Mouse (Mus musculus) midbrain, embryonic 16.5 days (tissue): Measurements from ENCODE around the gene Cbarp. TPM values are rescaled to one million over a fixed set of nuclear protein-coding genes. Genes with fewer than 3 reads are reported as not detected.

Experiments used
- ATAC-seq: fragments of 200-750 bp; cut with Nextera tagmentation; 2 replicates; pipeline ENCODE4 v1.8.0; 2017; ENCODE audit warnings: moderate TSS enrichment
- H3K27ac ChIP-seq: fragments of 300-500 bp; sonication (generic); 2 replicates; pipeline ENCODE4 v1.5.1; 2014; ENCODE audit warnings: mild to moderate bottlenecking, low read length, mixed read lengths
- H3K27me3 ChIP-seq: fragments of 300-500 bp; sonication (generic); 2 replicates; pipeline ENCODE4 v1.6.1; 2014; ENCODE audit warnings: low read depth, low read length, mixed read lengths; ENCODE audit not compliant: control insufficient read depth, insufficient read depth
- H3K36me3 ChIP-seq: fragments of 300-500 bp; sonication (generic); 2 replicates; pipeline ENCODE4 v1.6.1; 2014; ENCODE audit warnings: mild to moderate bottlenecking, low read length, moderate library complexity, mixed read lengths; ENCODE audit not compliant: control insufficient read depth, insufficient read depth
- H3K4me1 ChIP-seq: fragments of 300-500 bp; sonication (generic); 2 replicates; pipeline ENCODE4 v1.6.1; 2014; ENCODE audit warnings: mild to moderate bottlenecking, low read length, mixed read lengths; ENCODE audit not compliant: control insufficient read depth, insufficient read depth
- H3K4me2 ChIP-seq: fragments of 300-500 bp; sonication (generic); 2 replicates; pipeline ENCODE4 v1.6.1; 2014; ENCODE audit warnings: mild to moderate bottlenecking, low read length, mixed read lengths
- H3K4me3 ChIP-seq: fragments of 300-500 bp; sonication (generic); 2 replicates; pipeline ENCODE4 v1.5.1; 2014; ENCODE audit warnings: low read depth, mild to moderate bottlenecking, low read length, moderate library complexity, mixed read lengths
- H3K9ac ChIP-seq: fragments of 300-500 bp; sonication (generic); 2 replicates; pipeline ENCODE4 v1.6.1; 2014; ENCODE audit warnings: low read depth, low read length, mixed read lengths
- H3K9me3 ChIP-seq: fragments of 300-500 bp; sonication (generic); replicated peaks from 2 replicates; pipeline ENCODE4 v1.6.1; 2014; ENCODE audit warnings: mild to moderate bottlenecking, low read length, mixed read lengths; ENCODE audit not compliant: control insufficient read depth, poor library complexity, severe bottlenecking
- WGBS: fragments of 180-500 bp; shearing (Covaris S2); extraction: QIAGEN DNeasy Blood & Tissue Kit; methylation state at CpG from one replicate; pipeline ENCODE4 v1.1.7; 2014; 5-methylcytosine and 5-hydroxymethylcytosine counted together
- polyA plus RNA-seq: library from polyadenylated mRNA; unstranded; fragments of >200 nt; fragmentation: Nextera tagmentation; extraction: Ambion mirVana; gene quantifications from 2 replicates; pipeline ENCODE4 v1.2.1, GENCODE M21; 2015

The Cbarp gene
- polyA plus RNA-seq, 1 experiment from 2014 or later: 81.6 TPM

GRCm38 (mm10) chr10:80172527-80173292 lies 32.1 kb upstream of the Cbarp start, which contains the start of gene 1600002K03Rik:
TSS of gene 1600002K03Rik (plus strand) at chr10:80172944.
- Histone ChIP-seq H3K27ac (peak within 1 kb of the TSS; percentile 84), H3K4me1 (peaks cover 30% of the 10 kb centered on the region), H3K9me3 (no peaks in the 10 kb centered on the region), H3K4me2 (peak within 1 kb of the TSS; percentile 63), H3K27me3 (no peaks in the 10 kb centered on the region), H3K4me3 (peak within 1 kb of the TSS; percentile 46), H3K9ac (peak within 1 kb of the TSS; percentile 65), H3K36me3 (peaks cover 19% of the 10 kb centered on the region)
- 9% methylated on average over 35 of the region's 35 CpGs for WGBS
- ATAC-seq: peak; percentile 72

DNA sequence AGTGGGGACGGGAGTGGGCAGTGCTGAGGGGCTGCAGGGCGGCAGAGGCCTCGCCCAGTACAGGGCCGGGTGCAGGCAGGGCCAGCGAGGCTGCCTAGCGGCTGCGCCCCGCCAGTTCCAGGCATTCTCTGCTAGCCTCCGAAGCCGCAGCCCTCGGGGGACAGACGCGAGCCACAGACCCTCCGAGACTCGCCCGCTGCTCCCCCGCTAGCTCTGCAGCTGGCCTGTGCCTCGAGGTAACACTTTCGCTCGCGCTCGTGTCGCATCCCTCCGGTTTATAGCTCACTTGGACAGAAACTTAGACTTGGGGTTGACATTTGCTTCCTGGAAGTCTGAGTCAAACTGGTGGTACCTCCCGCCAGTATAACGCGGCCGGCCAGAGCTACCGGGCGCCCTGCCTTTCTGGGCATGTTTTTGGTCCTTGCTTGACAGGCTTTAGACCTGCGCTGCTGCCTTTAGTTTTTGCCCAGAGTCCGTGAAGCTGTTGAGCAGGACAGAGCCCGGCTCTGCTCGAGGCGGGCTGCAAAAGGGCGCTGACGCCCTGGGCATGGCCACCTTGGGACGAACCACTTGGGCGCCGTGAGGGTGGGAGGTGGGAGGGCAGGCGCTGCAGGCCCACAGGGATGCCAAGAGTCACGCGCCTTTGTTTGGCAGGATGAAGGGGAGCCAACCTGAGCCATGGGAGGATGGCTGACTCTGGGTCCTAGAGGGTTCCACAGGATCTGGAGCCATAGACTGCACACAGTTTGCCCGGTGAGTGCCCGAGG lies 31.3 kb upstream of the Cbarp start:
- Histone ChIP-seq H3K27me3 (no peaks in the 10 kb centered on the region), H3K4me3 (no peak overlapping the region), H3K27ac (peak overlapping the region; percentile 84), H3K9me3 (no peaks in the 10 kb centered on the region), H3K4me2 (peak overlapping the region; percentile 63), H3K4me1 (peaks cover 33% of the 10 kb centered on the region), H3K9ac (peak overlapping the region; percentile 65), H3K36me3 (peaks cover 19% of the 10 kb centered on the region)
- 83% methylated on average over 45 of the region's 45 CpGs for WGBS
- ATAC-seq: no peak

DNA sequence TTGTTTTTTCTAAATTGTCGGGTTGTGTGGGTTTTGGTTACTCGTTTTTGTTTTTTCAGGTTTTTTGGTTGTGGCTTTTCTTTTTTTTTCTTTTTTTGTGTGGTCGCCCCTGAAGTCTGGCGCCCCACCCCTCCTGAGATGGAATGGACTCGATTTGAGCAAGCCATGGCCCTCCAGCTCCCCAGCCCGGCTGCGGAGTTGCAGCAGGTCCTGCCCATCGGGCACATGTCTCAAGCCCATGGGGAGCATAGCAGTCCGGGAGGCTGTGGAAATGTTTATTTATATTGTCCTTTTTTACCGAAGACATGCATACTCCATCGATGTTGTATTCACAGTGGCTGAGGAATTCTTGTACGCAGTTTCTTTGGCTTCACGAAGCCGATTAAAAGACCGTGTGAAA lies 30.6 kb upstream of the Cbarp start:
- Histone ChIP-seq H3K4me1 (peaks cover 36% of the 10 kb centered on the region), H3K27ac (no peak overlapping the region), H3K9me3 (no peaks in the 10 kb centered on the region), H3K4me3 (no peak overlapping the region), H3K9ac (no peak overlapping the region), H3K4me2 (no peak overlapping the region), H3K27me3 (no peaks in the 10 kb centered on the region), H3K36me3 (peaks cover 19% of the 10 kb centered on the region)
- 88% methylated on average over 15 of the region's 15 CpGs for WGBS
- no peak for ATAC-seq

- Histone ChIP-seq H3K4me1 (peaks cover 40% of the 10 kb centered on the region), H3K36me3 (peaks cover 19% of the 10 kb centered on the region), H3K27ac (no peak overlapping the region), H3K9me3 (no peaks in the 10 kb centered on the region), H3K27me3 (no peaks in the 10 kb centered on the region), H3K4me3 (no peak overlapping the region), H3K9ac (no peak overlapping the region), H3K4me2 (no peak overlapping the region)
- WGBS: 95% methylated on average over 19 of the region's 19 CpGs
- no peak for ATAC-seq
These were observed 30.0 kb upstream of the Cbarp start for GRCm38 (mm10) chr10:80170601-80171021.

DNA sequence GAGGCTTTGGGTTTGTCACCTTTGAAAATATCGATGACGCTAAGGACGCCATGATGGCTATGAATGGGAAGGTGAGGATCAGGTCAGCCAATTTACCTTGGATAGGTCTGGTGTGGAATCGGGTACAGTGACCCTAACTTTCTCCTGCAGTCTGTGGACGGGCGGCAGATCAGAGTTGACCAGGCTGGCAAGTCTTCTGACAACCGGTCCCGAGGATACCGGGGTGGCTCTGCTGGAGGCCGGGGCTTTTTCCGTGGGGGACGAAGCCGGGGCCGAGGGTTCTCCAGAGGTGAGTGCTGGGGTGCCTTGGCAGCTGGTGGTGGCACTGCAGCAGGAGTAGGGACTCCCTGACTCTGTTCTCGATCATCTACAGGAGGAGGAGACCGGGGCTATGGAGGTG lies 29.4 kb upstream of the Cbarp start:
- ATAC-seq: no peak
- H3K27me3 ChIP-seq: no peaks in the 10 kb centered on the region
- WGBS: 96% methylated on average over 16 of the region's 16 CpGs
- H3K4me1 ChIP-seq: peaks cover 45% of the 10 kb centered on the region
- no peak overlapping the region for H3K4me3 ChIP-seq
- H3K4me2 ChIP-seq: no peak overlapping the region
- peaks cover 19% of the 10 kb centered on the region for H3K36me3 ChIP-seq
- no peaks in the 10 kb centered on the region for H3K9me3 ChIP-seq
- no peak overlapping the region for H3K9ac ChIP-seq
- no peak overlapping the region for H3K27ac ChIP-seq

- no peak overlapping the region for H3K4me2 ChIP-seq
- no peak overlapping the region for H3K27ac ChIP-seq
- no peak overlapping the region for H3K4me3 ChIP-seq
- H3K9ac ChIP-seq: no peak overlapping the region
- peaks cover 46% of the 10 kb centered on the region for H3K4me1 ChIP-seq
- WGBS: 87% methylated on average over 7 of the region's 7 CpGs
- H3K9me3 ChIP-seq: no peaks in the 10 kb centered on the region
- ATAC-seq: no peak
- H3K36me3 ChIP-seq: peaks cover 19% of the 10 kb centered on the region
- H3K27me3 ChIP-seq: no peaks in the 10 kb centered on the region
These were observed 29.0 kb upstream of the Cbarp start for GRCm38 (mm10) chr10:80169651-80170050.

DNA sequence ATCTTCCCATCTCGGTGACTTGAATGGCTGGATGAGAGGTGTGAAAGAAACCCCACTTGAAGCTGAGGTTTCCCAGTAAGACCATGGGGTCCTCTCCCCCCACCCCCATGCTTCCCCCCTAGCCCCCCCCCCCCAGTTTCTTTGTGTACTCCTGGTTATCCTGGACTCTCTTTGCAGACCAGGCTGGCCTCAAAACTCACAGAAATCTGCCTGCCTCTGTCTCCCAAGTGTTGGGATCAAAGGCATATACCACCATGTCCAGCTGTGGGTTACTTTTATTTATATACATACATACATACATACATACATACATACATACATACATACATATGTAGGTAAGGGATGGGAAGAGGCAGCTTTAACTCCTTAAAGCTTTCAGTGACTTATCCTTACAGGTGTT lies 28.4 kb upstream of the Cbarp start:
- 29% methylated on average over 1 of the region's 1 CpGs for WGBS
- H3K9ac ChIP-seq: peak overlapping the region; percentile 99; the same call in 1 of the 2 replicates
- peak overlapping the region; percentile 93 for H3K4me3 ChIP-seq
- H3K27ac ChIP-seq: peak overlapping the region; percentile 100; the same call in 1 of the 2 replicates
- no peak for ATAC-seq
- H3K9me3 ChIP-seq: no peaks in the 10 kb centered on the region
- H3K36me3 ChIP-seq: peaks cover 19% of the 10 kb centered on the region
- no peaks in the 10 kb centered on the region for H3K27me3 ChIP-seq
- peak overlapping the region; percentile 77 for H3K4me2 ChIP-seq
- H3K4me1 ChIP-seq: peaks cover 52% of the 10 kb centered on the region

DNA sequence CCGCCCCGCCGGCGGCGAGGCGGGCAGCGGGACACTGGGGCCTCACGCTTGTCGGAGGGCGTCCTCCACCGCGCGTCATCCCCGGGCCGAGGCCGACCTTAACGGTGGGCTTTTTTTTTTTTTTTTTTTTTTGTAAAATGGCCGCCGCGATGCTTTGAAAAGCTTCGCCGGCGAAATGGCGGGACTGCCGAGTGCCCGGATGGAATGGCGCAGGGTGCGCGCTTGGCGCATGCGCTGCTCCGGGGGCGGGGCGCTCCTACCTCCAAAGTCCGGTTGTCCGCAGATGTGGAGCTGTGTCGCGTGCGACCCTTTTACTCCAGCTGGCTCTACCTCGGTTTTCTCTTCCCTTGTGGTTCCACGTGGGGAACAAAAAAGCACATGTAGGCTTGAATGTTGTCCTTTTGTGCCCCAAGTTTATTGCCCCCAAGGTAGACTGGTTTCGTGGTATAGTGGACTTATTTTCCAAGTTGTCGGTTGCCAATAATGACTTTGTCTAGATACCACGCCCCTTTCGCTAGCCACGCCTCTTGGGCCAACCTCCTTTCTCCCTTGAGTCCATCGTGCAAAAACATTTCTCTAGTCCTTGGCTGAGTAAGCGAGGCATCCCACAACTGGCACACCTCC lies 27.5 kb upstream of the Cbarp start:
- Histone ChIP-seq H3K4me3 (peak overlapping the region; percentile 93), H3K4me1 (peaks cover 53% of the 10 kb centered on the region), H3K4me2 (peak overlapping the region; percentile 77), H3K36me3 (peaks cover 19% of the 10 kb centered on the region), H3K9me3 (no peaks in the 10 kb centered on the region), H3K9ac (peak overlapping the region; percentile 99), H3K27me3 (no peaks in the 10 kb centered on the region), H3K27ac (peak overlapping the region; percentile 100)
- 1% methylated on average over 47 of the region's 48 CpGs for WGBS
- peak; percentile 46 for ATAC-seq
